Mouse (Mus musculus) thymus, postnatal 36 days (tissue): ENCODE results near the gene Zdhhc19.
"Not testable (repeated sequence)": the region's sequence is repeated elsewhere in the genome, so short reads cannot be mapped to it uniquely, and the experiment has no call there.

Experiments used
- DNase-seq, 2 experiments: peaks; one replicate each; pipeline ENCODE4 v3.0.0; 2022; ENCODE audit warnings: mixed read lengths in 2 of 2

Zdhhc19 gene

DNA sequence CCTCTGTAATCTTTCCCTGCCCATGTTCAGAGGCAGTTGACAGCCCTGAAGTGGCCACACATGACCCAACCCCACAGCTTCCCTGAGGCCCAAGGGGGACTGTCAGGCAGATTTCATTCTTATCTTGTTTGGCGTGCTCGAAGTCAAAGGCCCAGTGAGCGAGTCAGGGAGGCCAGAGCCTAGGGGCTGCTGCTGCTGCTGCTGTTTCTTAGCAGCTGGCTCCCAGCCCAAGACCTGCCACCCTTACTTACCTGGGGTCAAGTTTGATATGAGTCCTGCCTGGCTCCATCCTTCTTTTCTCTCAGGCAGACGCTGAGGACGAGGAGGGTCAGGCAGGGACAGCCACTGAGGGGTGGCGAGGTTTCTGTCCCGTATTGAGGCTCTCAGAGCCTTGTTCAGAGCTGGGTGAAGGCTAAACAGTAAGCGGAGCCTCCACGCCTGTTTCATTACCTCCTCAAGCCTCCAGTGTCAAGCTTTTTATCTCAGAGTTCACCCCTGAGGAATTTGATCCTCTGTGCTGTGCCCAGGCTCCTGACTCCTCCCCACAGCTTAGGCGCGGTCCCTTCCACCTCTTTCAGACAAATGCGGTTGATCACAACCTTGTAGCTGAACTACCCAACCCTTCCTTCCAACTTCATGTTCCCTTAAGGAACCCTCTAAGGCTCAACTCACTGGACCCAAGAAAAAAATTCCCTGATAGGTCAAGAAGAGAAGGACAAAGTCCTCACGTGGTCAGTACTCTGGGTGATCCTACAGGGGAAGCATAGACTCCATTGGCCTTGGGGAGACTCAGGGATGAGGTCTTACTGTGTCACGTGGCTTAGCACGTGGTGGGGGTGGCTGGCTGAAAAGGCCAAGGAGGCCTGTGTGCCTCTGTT, 8.6 kb upstream of the Zdhhc19 start, which contains the start of gene Slc51a:
TSS of gene Slc51a (minus strand) at position 646 of the 878 bp plus-strand sequence.
- no peak for DNase-seq

- DNase-seq: no peak
These were observed 7.1 kb upstream of the Zdhhc19 start for GRCm38 (mm10) chr16:32488939-32489338.

- DNase-seq: not testable (repeated sequence)
These were observed 1.7 kb upstream of the Zdhhc19 start for GRCm38 (mm10) chr16:32494371-32494770.

DNA sequence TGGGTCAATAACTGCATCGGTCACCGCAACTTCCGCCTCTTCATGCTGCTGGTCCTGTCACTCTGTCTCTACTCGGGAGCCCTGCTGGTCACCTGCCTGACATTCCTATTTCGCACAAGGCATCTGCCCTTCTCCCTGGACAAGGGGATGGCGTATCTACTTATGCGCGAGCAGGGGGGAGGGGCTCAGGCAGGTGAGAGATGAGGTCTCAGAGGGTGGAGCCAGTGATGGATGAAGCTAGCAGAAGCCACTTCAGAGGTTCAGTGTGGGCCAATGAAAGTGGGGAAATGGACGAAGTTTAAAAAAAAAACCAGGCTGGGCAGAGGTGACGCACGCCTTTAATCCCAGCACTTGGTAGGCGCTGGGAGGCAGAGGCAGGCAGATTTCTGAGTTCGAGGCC, 2.9 kb downstream of the Zdhhc19 start:
- DNase-seq: no peak

- DNase-seq: peak; percentile 81 to 86
These were observed 3.5 kb downstream of the Zdhhc19 start for GRCm38 (mm10) chr16:32499430-32500037.

- peak in 1 of 2 experiments; percentile 2 for DNase-seq
These were observed 5.4 kb downstream of the Zdhhc19 start for GRCm38 (mm10) chr16:32501459-32501858.

DNA sequence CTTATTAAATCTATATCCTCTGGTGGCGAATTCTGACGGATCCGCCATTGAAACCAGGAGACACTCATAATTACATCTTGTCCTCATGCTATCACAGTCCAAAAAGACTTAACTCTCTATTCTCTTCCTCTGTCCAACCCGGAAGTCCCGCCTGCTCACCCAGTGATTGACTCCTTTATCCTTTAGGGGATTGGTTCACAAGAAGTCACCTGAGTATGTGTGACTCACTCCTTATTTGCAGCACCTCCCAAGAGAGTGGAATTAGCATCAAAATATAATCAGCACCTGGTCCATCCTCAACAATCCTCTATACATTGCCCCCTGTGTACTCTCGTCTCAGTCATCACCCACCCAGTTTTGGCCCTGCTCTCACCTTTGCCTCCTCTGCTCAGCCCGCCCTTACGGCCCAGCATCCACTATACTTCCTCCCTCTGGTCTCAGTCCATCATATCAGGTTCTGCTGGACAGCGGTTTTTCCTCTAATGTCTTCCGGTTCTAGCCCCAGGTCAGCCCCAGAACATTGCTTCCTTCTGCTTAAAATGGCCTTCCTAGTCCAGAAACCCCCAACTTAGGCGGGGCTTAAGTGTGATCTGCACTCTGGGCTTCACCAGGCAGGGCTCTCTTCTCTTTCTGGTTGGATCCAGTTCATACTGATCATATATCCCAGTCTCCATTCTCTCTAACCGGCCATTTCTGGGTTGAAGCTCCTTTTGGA, 6.7 kb downstream of the Zdhhc19 start:
- DNase-seq: peak in 1 of 2 experiments; percentile 2

DNA sequence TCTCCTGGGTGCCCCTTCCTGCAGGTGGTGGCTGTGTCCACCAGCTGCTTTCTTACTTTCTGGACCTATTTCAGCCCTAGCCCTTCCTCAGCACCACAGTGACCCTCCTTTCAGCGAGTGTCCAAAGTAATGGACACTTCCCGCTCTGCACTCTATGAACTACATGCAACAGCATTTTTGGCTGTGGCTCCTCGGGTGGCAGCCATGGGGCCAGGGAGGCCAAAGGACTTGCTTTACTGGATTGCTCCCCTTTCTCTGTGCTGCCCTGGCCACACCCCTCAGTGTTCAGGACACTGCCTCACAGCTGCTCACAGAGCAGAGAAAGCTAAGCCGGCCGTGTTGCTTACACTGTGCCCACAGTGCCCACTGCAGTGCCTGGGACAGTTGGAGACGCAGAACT, 7.6 kb downstream of the Zdhhc19 start:
- peak in 1 of 2 experiments; percentile 3 for DNase-seq

GRCm38 (mm10) chr16:32506298-32506697, 10.2 kb downstream of the Zdhhc19 start:
- DNase-seq: peak in 1 of 2 experiments; percentile 7

GRCm38 (mm10) chr16:32506868-32507267, 10.8 kb downstream of the Zdhhc19 start:
- peak in 1 of 2 experiments; percentile 13 for DNase-seq

- peak; percentile 78 to 81 for DNase-seq
These were observed 11.3 kb downstream of the Zdhhc19 start for GRCm38 (mm10) chr16:32507407-32507806.

- no peak for DNase-seq
These were observed 12.0 kb downstream of the Zdhhc19 start for GRCm38 (mm10) chr16:32508035-32508434.

DNA sequence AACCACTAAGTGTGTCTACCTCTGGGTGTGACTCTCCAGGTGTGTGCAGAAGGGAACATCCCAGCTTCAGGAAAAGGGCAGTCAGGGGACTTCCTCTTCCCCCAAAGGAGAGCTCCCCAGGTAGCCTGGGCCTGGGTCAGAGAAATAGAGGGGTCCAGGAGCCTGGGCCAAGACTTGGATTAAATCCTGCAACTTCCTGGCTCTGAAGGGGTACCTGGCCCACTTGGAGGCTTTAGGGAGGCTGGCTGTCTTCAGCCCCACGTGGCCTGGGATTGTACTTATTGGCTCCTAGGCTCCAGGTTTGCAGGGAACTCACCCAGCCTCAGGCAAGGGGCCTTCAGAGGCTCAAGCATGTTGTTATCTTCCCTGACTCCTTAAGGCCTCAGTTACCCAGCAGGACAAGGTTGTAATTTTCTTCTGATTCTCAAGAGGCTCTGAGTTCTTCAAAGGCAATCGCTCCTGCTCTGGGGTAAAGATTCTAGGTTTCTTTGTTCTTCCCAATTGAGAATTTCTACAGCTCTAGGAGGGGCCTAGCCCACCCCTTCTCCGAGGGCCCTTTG, 12.5 kb downstream of the Zdhhc19 start:
- peak in 1 of 2 experiments; percentile 5 for DNase-seq

GRCm38 (mm10) chr16:32509066-32509942, 13.2 kb downstream of the Zdhhc19 start:
- DNase-seq: peak; percentile 33 to 45

DNA sequence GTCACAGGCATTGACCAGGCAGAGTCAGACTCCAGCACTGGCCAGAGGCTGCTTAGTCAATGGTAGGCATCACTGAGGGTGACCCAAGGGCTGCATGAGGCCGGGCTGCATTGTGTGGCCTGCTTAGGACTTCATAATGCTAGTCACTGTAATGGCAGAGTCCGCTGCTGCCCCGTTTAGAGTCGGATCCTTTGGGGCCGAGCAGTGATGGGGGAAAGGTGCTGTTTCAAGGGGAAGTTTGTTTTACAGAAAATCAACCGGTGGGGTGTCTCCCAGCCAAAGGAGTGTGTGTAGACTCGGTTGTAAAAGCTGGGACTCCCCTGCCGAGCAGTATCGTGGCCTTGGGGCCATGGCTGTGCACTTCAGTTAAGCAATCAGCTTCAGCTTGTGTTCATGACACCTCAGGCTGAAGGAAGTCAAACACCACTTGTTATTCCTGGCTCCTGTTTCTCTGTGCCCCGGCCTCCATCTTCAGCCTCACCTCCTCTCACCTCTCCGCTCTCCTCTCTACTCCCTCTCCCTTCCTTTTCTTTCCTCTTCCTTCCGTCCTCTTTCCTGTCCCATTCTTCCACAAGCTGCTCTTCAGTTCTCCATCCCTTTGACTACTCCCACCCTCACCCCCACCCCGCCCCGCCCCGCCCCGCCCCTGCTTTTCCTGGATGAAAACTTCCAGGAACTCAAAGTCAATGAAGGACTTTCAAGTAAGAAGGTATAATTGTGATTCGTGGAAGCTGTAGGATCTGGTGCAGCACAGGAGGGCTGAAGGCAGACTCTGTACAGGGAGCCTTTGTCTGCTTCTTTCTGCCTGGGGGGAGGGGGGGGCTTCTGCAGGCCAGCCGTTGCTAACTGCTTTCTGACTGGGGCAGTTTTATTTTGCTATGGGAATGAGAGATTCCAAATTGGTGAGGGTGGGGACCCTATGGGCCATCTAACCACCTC, 14.6 kb downstream of the Zdhhc19 start:
- peak in 1 of 2 experiments; percentile 3 for DNase-seq

DNA sequence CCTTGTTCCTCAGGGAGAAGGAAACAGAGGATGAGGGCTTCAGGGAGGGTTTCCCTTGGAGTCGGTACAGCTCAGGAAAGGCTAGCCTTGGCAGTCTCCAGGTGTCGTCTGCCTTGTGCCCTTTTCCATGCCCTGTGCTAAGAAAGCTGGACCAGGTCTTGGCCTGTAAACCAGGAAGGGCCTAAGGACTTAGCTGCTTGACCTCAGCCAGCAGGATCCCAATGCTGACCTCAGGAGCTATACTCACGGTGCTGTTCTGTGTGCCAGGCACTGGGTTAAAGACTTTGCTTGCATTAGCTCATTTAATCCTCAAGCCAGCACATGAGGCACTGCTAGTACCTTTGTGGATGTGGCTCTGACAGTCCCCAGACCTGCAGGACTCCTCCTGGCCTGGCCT, 15.3 kb downstream of the Zdhhc19 start:
- peak in 1 of 2 experiments; percentile 2 for DNase-seq

DNA sequence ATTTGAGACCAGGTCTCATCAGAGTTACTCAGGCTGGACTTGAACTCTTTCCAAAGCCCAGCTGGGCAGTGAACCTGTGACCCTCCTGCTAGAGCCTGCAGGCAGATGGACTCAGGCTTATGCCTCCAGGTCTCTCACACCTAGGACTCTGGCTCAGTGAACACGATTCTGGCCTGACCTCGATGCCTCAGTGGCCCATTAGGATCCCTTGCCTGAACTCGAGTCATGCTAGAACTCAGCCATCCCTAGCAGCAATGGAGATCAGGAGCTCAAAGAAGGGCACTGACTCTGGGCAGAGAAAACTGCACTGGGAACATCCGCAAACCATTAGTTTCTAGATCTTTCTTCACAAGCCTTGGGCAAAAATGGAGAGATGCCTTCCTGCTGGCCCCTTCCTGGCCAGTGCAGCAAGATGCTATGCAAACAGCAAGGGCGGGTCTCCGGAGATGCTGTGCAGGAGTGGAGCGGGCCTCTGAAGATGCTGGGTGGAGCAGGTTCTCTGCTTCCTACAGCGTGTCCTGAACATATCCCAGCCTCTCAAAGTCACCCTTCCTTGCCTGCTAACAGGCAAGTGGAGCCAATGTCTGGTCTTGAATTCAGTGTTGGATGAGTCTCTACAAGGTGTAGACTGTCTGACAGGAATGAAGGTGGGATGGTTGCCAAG, 15.9 kb downstream of the Zdhhc19 start:
- peak in 1 of 2 experiments; percentile 5 for DNase-seq

DNA sequence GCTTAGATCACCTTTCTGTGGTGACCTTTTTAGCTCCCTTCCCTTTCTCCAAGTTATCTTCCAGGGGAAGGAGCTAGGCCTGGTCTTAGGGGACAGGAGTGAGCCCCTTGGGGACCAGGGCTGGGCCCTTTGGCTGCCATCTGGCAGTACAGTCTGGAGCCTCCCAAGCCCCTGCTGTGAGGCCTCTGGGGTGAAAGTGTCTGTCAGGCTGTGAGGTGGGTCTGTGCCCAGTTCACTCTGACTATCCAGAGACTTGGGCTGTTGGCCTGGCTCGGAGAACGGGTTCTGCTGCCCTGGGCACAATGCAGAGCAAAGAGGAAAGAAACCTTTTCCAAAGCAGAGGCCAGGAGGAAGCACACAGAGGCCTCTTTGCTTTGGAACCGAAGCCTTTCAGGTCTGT, 16.9 kb downstream of the Zdhhc19 start:
- peak in 1 of 2 experiments; percentile 4 for DNase-seq

DNA sequence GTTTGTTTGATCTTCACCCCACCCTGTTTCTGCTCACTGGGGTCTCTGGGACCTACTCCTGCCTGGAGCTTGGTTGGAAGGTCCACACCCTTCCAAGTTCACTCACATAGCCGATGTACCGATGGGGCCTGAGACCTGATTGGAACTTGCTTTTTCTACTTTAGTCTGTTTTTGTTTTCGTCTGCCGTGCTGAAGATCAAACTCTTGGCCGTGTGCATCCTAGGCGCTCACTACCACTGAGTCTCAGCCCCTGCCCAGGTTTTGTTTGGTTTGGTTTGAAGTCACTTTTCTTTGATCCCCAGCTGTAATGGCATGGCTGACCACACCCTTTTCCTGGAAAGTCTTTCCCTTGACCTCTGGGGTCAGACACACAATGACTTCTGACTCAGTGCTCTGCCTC, 17.3 kb downstream of the Zdhhc19 start:
- DNase-seq: peak in 1 of 2 experiments; percentile 3

DNA sequence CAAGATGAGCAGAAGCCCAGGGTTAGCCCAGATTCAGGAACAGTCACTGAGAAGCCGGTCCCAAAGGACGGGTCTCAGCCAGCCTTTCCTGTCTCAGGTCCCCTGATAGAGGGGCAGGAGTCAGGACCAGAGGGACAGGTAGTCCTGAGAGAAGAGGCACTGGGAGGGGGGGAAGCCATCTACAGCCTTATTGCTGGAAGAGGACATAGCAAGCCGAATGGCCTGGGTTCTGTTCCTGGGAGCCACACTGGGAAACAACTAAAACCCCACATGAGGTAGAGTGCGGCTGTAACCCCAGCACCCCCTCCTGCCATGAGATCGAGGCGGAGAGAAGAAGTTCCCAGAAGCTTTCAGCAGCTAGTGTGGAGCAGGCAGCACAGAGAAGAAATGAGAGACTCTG, 17.9 kb downstream of the Zdhhc19 start:
- DNase-seq: peak in 1 of 2 experiments; percentile 5
